Mouse (Mus musculus): ENCODE measurements around the gene Cdh12.

DNA sequence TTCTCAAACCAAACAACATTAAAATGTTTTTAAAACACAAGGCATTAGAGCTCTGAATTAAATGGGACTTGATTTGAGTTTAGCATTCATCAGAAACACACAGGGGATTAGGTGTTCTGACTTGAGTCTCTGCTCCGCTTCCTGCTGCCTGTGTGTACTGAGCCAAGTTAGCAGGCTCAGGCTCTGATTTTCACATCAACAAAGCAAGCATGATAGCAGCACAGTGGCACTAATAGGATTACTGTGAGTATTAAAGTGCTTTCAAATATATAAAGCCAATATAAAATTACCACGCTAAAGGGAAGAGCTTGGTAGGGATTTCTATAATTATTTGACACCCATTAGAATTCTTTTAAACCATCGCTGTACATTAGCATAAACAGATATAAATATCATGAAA is 895.7 kb downstream of the Cdh12 start:
- no peak for TF ChIP-seq CTCF (IDR thresholded peaks at IDR 0.05; ENCODE audit: extremely low read depth, insufficient read depth, insufficient read length, insufficient replicate concordance)
- TF ChIP-seq POLR2A (IDR thresholded peaks at IDR 0.05; ENCODE audit: low read depth, low read length), result no peak

All from spleen, adult 2 months (tissue).